Mouse (Mus musculus): ENCODE data around the gene Rps17. TPM values are rescaled to one million over a fixed set of nuclear protein-coding genes. Genes with fewer than 3 reads are reported as not detected.

Rps17 gene
- polyA plus RNA-seq, 1 experiment from 2014 or later: 1,217 TPM

DNA sequence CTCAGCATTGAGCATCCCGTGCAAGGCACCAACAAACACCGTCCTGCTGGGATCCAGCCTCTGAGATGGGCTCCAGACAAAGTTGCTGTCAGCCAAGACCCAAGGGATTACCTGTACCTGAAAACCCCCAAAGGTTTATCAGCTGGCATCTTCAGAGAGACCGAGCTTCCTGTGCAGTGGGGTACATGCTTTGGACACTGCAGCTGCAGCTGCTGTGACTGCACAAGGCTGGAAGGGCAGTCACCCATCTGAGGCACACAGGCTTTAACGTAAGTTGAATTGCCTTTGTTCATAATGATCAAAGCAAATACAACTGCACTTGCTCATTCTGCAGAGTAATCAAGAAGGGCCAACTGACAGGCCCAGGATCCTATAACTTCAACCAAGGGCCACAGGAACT lies 6.8 kb upstream of the Rps17 start:
- no peaks in the 10 kb centered on the region for H3K9me3 ChIP-seq (replicated peaks; ENCODE audit: control insufficient read depth, low read length)
- ATAC-seq (ENCODE audit: insufficient read depth, low FRiP score): no peak
- H3K4me1 ChIP-seq (ENCODE audit: control insufficient read depth, insufficient read depth, low read length): no peaks in the 10 kb centered on the region
- no peaks in the 10 kb centered on the region for H3K27me3 ChIP-seq (ENCODE audit: control insufficient read depth, insufficient read depth, low read length)
- no peak overlapping the region for H3K4me3 ChIP-seq (replicated peaks; ENCODE audit: low read length)
- H3K4me2 ChIP-seq (ENCODE audit: low read depth, low read length): no peak overlapping the region
- H3K36me3 ChIP-seq (ENCODE audit: control insufficient read depth, insufficient read depth, low read length): no peaks in the 10 kb centered on the region
- WGBS: 79% methylated on average over 4 of the region's 4 CpGs
- H3K27ac ChIP-seq (ENCODE audit: low read length): no peak overlapping the region
- H3K9ac ChIP-seq (ENCODE audit: low read length): no peak overlapping the region

GRCm38 (mm10) chr7:81348206-81348605 lies 3.2 kb upstream of the Rps17 start:
- Histone ChIP-seq H3K9ac (ENCODE audit: low read length) (no peak overlapping the region), H3K4me1 (ENCODE audit: control insufficient read depth, insufficient read depth, low read length) (peaks cover 9% of the 10 kb centered on the region), H3K27me3 (ENCODE audit: control insufficient read depth, insufficient read depth, low read length) (no peaks in the 10 kb centered on the region), H3K36me3 (ENCODE audit: control insufficient read depth, insufficient read depth, low read length) (0 out of 2 replicates have a peak, but pooled peaks cover under 1% of the 10 kb centered on the region), H3K4me2 (ENCODE audit: low read depth, low read length) (no peak overlapping the region), H3K27ac (ENCODE audit: low read length) (no peak overlapping the region), H3K4me3 (replicated peaks; ENCODE audit: low read length) (no peak overlapping the region), H3K9me3 (replicated peaks; ENCODE audit: control insufficient read depth, low read length) (no peaks in the 10 kb centered on the region)
- WGBS: 67% methylated on average over 7 of the region's 7 CpGs
- no peak for ATAC-seq (ENCODE audit: insufficient read depth, low FRiP score)

DNA sequence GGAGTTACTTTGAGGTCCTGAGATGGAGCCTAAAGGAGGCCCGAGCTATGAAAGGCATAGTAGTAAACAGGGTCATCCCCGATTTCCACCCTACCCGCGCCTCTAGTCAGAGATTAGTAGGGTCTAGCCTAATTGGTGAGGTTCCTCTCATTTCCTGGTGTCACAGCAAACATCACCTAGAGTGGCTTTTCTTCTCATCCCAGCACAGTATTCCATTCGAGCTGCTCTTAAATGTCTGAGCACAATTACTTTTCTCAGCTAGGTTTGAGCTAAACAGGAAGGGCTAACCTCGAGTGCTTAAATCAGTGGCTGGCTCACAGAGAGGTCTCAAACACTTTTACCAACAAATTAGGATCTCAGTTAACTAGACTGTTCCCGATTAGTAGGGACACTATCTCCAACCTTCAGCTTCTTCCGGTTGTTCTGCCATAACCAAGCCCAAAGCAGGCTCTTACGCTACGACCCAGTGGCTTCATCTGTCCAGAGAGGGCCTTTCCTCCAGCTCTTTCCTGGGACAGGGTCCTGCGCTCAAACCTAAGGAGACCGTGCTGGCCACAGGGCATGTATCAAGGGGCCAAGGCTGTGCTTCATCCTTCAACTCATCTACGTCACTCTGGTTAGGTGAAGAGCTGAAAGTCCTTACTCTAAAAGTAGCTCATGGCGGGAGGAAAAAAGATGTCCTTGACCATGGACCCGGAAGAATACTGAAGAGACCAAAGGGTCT lies 555 bp upstream of the Rps17 start:
- Histone ChIP-seq H3K27ac (ENCODE audit: low read length) (peak overlapping the region; percentile 60; the same call in 1 of the 2 replicates), H3K36me3 (ENCODE audit: control insufficient read depth, insufficient read depth, low read length) (peaks cover 11% of the 10 kb centered on the region), H3K4me3 (replicated peaks; ENCODE audit: low read length) (peak overlapping the region; percentile 74), H3K4me2 (ENCODE audit: low read depth, low read length) (peak overlapping the region; percentile 61), H3K27me3 (ENCODE audit: control insufficient read depth, insufficient read depth, low read length) (no peaks in the 10 kb centered on the region), H3K4me1 (ENCODE audit: control insufficient read depth, insufficient read depth, low read length) (peaks cover 19% of the 10 kb centered on the region), H3K9me3 (replicated peaks; ENCODE audit: control insufficient read depth, low read length) (no peaks in the 10 kb centered on the region), H3K9ac (ENCODE audit: low read length) (peak overlapping the region; percentile 81)
- ATAC-seq (ENCODE audit: insufficient read depth, low FRiP score): no peak
- 63% methylated on average over 15 of the region's 15 CpGs for WGBS

DNA sequence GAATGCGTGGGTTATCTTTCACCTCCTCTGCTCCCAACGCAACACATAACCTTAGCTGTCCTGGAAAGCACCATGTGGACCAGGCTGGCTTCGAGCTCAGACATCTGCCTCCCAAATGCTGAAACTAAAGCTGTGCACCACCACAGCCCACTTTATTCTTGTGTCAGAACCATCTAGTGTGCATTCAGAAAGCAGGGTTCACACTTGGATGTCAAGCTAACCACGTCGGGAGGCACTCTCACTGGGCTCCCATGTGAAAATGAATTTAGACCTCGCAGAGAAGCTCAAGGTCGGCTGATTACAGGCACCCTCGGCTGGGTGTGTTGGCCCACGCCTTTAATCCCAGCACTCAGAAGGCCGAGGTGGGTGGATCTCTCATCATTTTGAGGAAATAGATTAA lies 1.2 kb downstream of the Rps17 start:
- Histone ChIP-seq H3K27ac (ENCODE audit: low read length) (peak overlapping the region; percentile 9; the same call in 1 of the 2 replicates), H3K4me3 (replicated peaks; ENCODE audit: low read length) (peak overlapping the region; percentile 74), H3K9ac (ENCODE audit: low read length) (peak overlapping the region; percentile 90), H3K27me3 (ENCODE audit: control insufficient read depth, insufficient read depth, low read length) (no peaks in the 10 kb centered on the region), H3K9me3 (replicated peaks; ENCODE audit: control insufficient read depth, low read length) (no peaks in the 10 kb centered on the region), H3K4me2 (ENCODE audit: low read depth, low read length) (peak overlapping the region; percentile 85), H3K36me3 (ENCODE audit: control insufficient read depth, insufficient read depth, low read length) (peaks cover 17% of the 10 kb centered on the region), H3K4me1 (ENCODE audit: control insufficient read depth, insufficient read depth, low read length) (peaks cover 19% of the 10 kb centered on the region)
- 5% methylated on average over 10 of the region's 10 CpGs for WGBS
- no peak for ATAC-seq (ENCODE audit: insufficient read depth, low FRiP score)

GRCm38 (mm10) chr7:81343316-81343715 lies 1.7 kb downstream of the Rps17 start:
- 27% methylated on average over 8 of the region's 8 CpGs for WGBS
- no peaks in the 10 kb centered on the region for H3K9me3 ChIP-seq (replicated peaks; ENCODE audit: control insufficient read depth, low read length)
- H3K4me1 ChIP-seq (ENCODE audit: control insufficient read depth, insufficient read depth, low read length): peaks cover 19% of the 10 kb centered on the region
- no peaks in the 10 kb centered on the region for H3K27me3 ChIP-seq (ENCODE audit: control insufficient read depth, insufficient read depth, low read length)
- H3K27ac ChIP-seq (ENCODE audit: low read length): no peak overlapping the region
- H3K9ac ChIP-seq (ENCODE audit: low read length): peak overlapping the region; percentile 90
- H3K4me2 ChIP-seq (ENCODE audit: low read depth, low read length): peak overlapping the region; percentile 85
- ATAC-seq (ENCODE audit: insufficient read depth, low FRiP score): no peak
- peak overlapping the region; percentile 74 for H3K4me3 ChIP-seq (replicated peaks; ENCODE audit: low read length)
- peaks cover 17% of the 10 kb centered on the region for H3K36me3 ChIP-seq (ENCODE audit: control insufficient read depth, insufficient read depth, low read length)

DNA sequence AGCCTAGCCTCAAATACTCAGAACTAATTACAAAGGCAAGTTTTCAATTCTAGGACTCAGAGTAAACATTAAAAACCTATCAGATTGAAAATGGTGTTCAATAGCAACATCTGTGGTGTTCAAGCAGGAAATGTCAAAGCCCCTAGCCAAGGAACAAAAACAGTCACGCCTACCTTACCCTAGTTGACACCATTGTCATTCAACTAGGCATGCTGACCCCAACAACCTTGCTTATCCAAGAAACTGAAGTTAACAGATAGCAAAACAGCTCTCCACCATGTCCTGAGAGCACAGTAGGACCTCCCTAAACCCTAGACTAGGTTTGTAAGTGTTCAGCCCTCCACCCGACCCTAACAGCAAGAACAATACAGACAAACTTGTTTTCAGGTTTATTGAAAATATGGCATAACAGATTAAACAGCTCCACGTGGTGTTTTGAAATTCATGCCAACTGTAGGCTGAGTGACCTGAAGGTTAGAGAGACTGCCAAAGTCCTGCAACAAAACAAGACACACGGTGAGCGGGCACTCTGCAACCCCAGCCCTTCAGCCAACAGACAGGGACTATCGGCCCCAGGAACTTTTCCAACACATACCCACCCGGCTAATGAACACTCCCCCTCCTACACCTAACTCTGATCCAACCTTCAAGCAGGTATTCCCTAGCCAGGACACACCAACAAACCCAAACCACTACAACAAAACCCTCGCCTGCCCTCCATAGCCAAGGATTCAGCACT lies 2.5 kb downstream of the Rps17 start:
- H3K9me3 ChIP-seq (replicated peaks; ENCODE audit: control insufficient read depth, low read length): no peaks in the 10 kb centered on the region
- no peak for ATAC-seq (ENCODE audit: insufficient read depth, low FRiP score)
- H3K9ac ChIP-seq (ENCODE audit: low read length): peak overlapping the region; percentile 90
- H3K4me2 ChIP-seq (ENCODE audit: low read depth, low read length): peak overlapping the region; percentile 85
- 56% methylated on average over 8 of the region's 8 CpGs for WGBS
- H3K4me3 ChIP-seq (replicated peaks; ENCODE audit: low read length): peak overlapping the region; percentile 74
- H3K4me1 ChIP-seq (ENCODE audit: control insufficient read depth, insufficient read depth, low read length): peaks cover 19% of the 10 kb centered on the region
- no peaks in the 10 kb centered on the region for H3K27me3 ChIP-seq (ENCODE audit: control insufficient read depth, insufficient read depth, low read length)
- H3K36me3 ChIP-seq (ENCODE audit: control insufficient read depth, insufficient read depth, low read length): peaks cover 17% of the 10 kb centered on the region
- H3K27ac ChIP-seq (ENCODE audit: low read length): no peak overlapping the region

GRCm38 (mm10) chr7:81341563-81341962 lies 3.5 kb downstream of the Rps17 start:
- H3K27me3 ChIP-seq (ENCODE audit: control insufficient read depth, insufficient read depth, low read length): no peaks in the 10 kb centered on the region
- H3K9ac ChIP-seq (ENCODE audit: low read length): no peak overlapping the region
- H3K9me3 ChIP-seq (replicated peaks; ENCODE audit: control insufficient read depth, low read length): no peaks in the 10 kb centered on the region
- no peak overlapping the region for H3K4me2 ChIP-seq (ENCODE audit: low read depth, low read length)
- H3K36me3 ChIP-seq (ENCODE audit: control insufficient read depth, insufficient read depth, low read length): peaks cover 17% of the 10 kb centered on the region
- no peak overlapping the region for H3K4me3 ChIP-seq (replicated peaks; ENCODE audit: low read length)
- no peak overlapping the region for H3K27ac ChIP-seq (ENCODE audit: low read length)
- peaks cover 19% of the 10 kb centered on the region for H3K4me1 ChIP-seq (ENCODE audit: control insufficient read depth, insufficient read depth, low read length)
- no peak for ATAC-seq (ENCODE audit: insufficient read depth, low FRiP score)
- WGBS: 45% methylated on average over 3 of the region's 3 CpGs

GRCm38 (mm10) chr7:81339783-81340182 lies 5.3 kb downstream of the Rps17 start:
- WGBS: 76% methylated on average over 4 of the region's 4 CpGs
- Histone ChIP-seq H3K4me2 (ENCODE audit: low read depth, low read length) (no peak overlapping the region), H3K27ac (ENCODE audit: low read length) (peak overlapping the region; percentile 60; the same call in 1 of the 2 replicates), H3K27me3 (ENCODE audit: control insufficient read depth, insufficient read depth, low read length) (no peaks in the 10 kb centered on the region), H3K4me1 (ENCODE audit: control insufficient read depth, insufficient read depth, low read length) (peaks cover 19% of the 10 kb centered on the region), H3K4me3 (replicated peaks; ENCODE audit: low read length) (no peak overlapping the region), H3K9ac (ENCODE audit: low read length) (no peak overlapping the region), H3K9me3 (replicated peaks; ENCODE audit: control insufficient read depth, low read length) (no peaks in the 10 kb centered on the region), H3K36me3 (ENCODE audit: control insufficient read depth, insufficient read depth, low read length) (peaks cover 21% of the 10 kb centered on the region)
- ATAC-seq (ENCODE audit: insufficient read depth, low FRiP score): peak; percentile 35; the same call in 1 of the 2 replicates

- no peak overlapping the region for H3K27ac ChIP-seq (ENCODE audit: low read length)
- H3K4me3 ChIP-seq (replicated peaks; ENCODE audit: low read length): no peak overlapping the region
- H3K27me3 ChIP-seq (ENCODE audit: control insufficient read depth, insufficient read depth, low read length): no peaks in the 10 kb centered on the region
- H3K36me3 ChIP-seq (ENCODE audit: control insufficient read depth, insufficient read depth, low read length): peaks cover 21% of the 10 kb centered on the region
- 78% methylated on average over 3 of the region's 3 CpGs for WGBS
- no peak overlapping the region for H3K9ac ChIP-seq (ENCODE audit: low read length)
- no peak for ATAC-seq (ENCODE audit: insufficient read depth, low FRiP score)
- no peaks in the 10 kb centered on the region for H3K9me3 ChIP-seq (replicated peaks; ENCODE audit: control insufficient read depth, low read length)
- no peak overlapping the region for H3K4me2 ChIP-seq (ENCODE audit: low read depth, low read length)
- H3K4me1 ChIP-seq (ENCODE audit: control insufficient read depth, insufficient read depth, low read length): peaks cover 13% of the 10 kb centered on the region
Measured at GRCm38 (mm10) chr7:81338522-81338873, 6.6 kb downstream of the Rps17 start.
